Comparison of ENCODE assay signal across 28 mouse cellular contexts in the genomic region with DNA sequence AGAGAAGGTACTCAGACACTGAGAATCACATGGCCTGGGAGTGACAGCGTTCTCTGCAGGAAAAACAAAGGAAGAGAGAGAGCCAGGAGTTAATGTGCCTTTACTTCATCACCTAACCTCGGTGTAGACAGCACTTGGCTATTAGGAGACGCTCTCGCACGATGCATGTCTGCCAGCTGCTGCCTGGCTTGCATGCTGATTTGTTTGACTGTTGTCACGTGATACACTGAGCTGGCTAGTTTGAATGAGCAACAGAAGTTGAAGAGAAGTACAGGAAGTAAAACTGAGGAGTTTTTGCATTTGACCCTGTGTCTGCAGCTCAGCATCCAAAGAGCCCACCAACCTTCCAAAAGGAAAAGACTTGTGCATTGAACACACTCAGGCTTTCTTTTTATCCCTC. TPM values are rescaled to one million over a fixed set of nuclear protein-coding genes. Genes with fewer than 3 reads are reported as not detected.
DNase-seq lines count a peak whose midpoint lies in the region; ATAC-seq and TF ChIP-seq lines count a peak whose summit lies in the region.
"Had no signal": no experiment of that assay in that cellular context is flagged by ENCODE, and none has a peak within 500 bp of the region (broad histone marks: within the 10 kb centered on the region; RNA-seq: fewer than 3 reads in every experiment).

No protein-coding gene starts in this region.

- TF ChIP-seq CTCF in layer of hippocampus, adult 2 months (conservative IDR thresholded peaks at IDR 0.05): no peak
- no peak for TF ChIP-seq CTCF in C2C12 (IDR thresholded peaks at IDR 0.05; ENCODE audit: control insufficient read depth, insufficient read depth, insufficient read length)
- no peak for TF ChIP-seq CTCF in stomach, postnatal 0 days (IDR thresholded peaks at IDR 0.05; ENCODE audit: low read depth)

- H3K36me3 ChIP-seq in heart, embryonic 12.5 days: peaks cover 72% of the 10 kb centered on the region
- peaks cover 80% of the 10 kb centered on the region for H3K36me3 ChIP-seq in C2C12 (ENCODE audit: control insufficient read depth, insufficient read depth)
- peaks cover 13% of the 10 kb centered on the region for H3K36me3 ChIP-seq in stomach, postnatal 0 days (ENCODE audit: control insufficient read depth, insufficient read depth, low read length)

- peak; percentile 19 for DNase-seq in heart, postnatal 4 days
- DNase-seq in layer of hippocampus, adult 2 months (ENCODE audit: low spot score in 2 of 2): no peak
- DNase-seq in layer of hippocampus, adult 8-10 months (ENCODE audit: low spot score in 2 of 2): no peak
- peak; percentile 20 for DNase-seq in NIH3T3 (ENCODE audit: low read depth)
- DNase-seq in stomach, postnatal 0 days (ENCODE audit: low spot score): no peak
- DNase-seq: adrenal gland, postnatal 10 days; cerebellum, adult 8-10 months; cerebellum, postnatal 25 days; gastrocnemius, postnatal 25 days; heart, adult 18-20 months; kidney, postnatal 25 days; retina, postnatal 1 day; right cerebral cortex, postnatal 14 days had no signal

- WGBS in heart, embryonic 12.5 days: 59% methylated on average over 6 of the region's 6 CpGs
- 69% methylated on average over 6 of the region's 6 CpGs for WGBS in stomach, postnatal 0 days

- no peaks in the 10 kb centered on the region for H3K27me3 ChIP-seq in heart, embryonic 12.5 days (replicated peaks)
- no peaks in the 10 kb centered on the region for H3K27me3 ChIP-seq in C2C12 (ENCODE audit: control insufficient read depth, insufficient read depth, insufficient read length)
- no peaks in the 10 kb centered on the region for H3K27me3 ChIP-seq in stomach, postnatal 0 days (ENCODE audit: control insufficient read depth, insufficient read depth, low read length)
- H3K27me3 ChIP-seq: embryonic facial prominence, embryonic 15.5 days; forebrain, embryonic 12.5 days; limb, embryonic 13.5 days; lung, embryonic 15.5 days; midbrain, embryonic 15.5 days had no signal

- no peak overlapping the region for H3K27ac ChIP-seq in heart, embryonic 12.5 days (ENCODE audit: poor library complexity, severe bottlenecking)
- peak overlapping the region; percentile 32; the same call in 1 of the 2 replicates for H3K27ac ChIP-seq in layer of hippocampus, adult 2 months
- no peak overlapping the region for H3K27ac ChIP-seq in stomach, postnatal 0 days (replicated peaks)
- H3K27ac ChIP-seq: embryonic facial prominence, embryonic 10.5 days; embryonic facial prominence, embryonic 15.5 days; forebrain, embryonic 12.5 days; limb, embryonic 13.5 days; lung, embryonic 15.5 days; midbrain, embryonic 15.5 days had no signal

- H3K9me3 ChIP-seq in heart, embryonic 12.5 days (replicated peaks): no peaks in the 10 kb centered on the region
- H3K9me3 ChIP-seq in stomach, postnatal 0 days (ENCODE audit: control insufficient read depth, low read length): no peaks in the 10 kb centered on the region
- H3K9me3 ChIP-seq: embryonic facial prominence, embryonic 10.5 days; embryonic facial prominence, embryonic 15.5 days; forebrain, embryonic 12.5 days; limb, embryonic 13.5 days; lung, embryonic 15.5 days; midbrain, embryonic 15.5 days had no signal

- no peak overlapping the region for H3K4me3 ChIP-seq in heart, embryonic 12.5 days
- H3K4me3 ChIP-seq in layer of hippocampus, adult 2 months: no peak overlapping the region
- no peak overlapping the region for H3K4me3 ChIP-seq in C2C12 (ENCODE audit: insufficient read depth, poor library complexity, severe bottlenecking)
- no peak overlapping the region for H3K4me3 ChIP-seq in stomach, postnatal 0 days (ENCODE audit: low read depth, low read length)
- H3K4me3 ChIP-seq: embryonic facial prominence, embryonic 10.5 days; embryonic facial prominence, embryonic 15.5 days; forebrain, embryonic 12.5 days; limb, embryonic 13.5 days; lung, embryonic 15.5 days; midbrain, embryonic 15.5 days had no signal

- no peak for TF ChIP-seq EP300 in stomach, postnatal 0 days (optimal IDR thresholded peaks at IDR 0.05)

- H3K4me2 ChIP-seq in heart, embryonic 12.5 days: no peak overlapping the region
- H3K4me2 ChIP-seq in stomach, postnatal 0 days (replicated peaks; ENCODE audit: low read depth): no peak overlapping the region
- H3K4me2 ChIP-seq: embryonic facial prominence, embryonic 15.5 days; forebrain, embryonic 12.5 days; heart, embryonic 11.5 days; limb, embryonic 13.5 days; liver, embryonic 11.5 days; lung, embryonic 15.5 days; midbrain, embryonic 15.5 days had no signal

- no peak overlapping the region for H3ac ChIP-seq in C2C12 (ENCODE audit: control insufficient read depth, insufficient read length, low read depth)

- no peaks in the 10 kb centered on the region for H3K79me2 ChIP-seq in C2C12 (ENCODE audit: control insufficient read depth, insufficient read depth)

- no peak for ATAC-seq in heart, embryonic 12.5 days (ENCODE audit: insufficient number of reproducible peaks, low FRiP score)
- no peak for ATAC-seq in stomach, postnatal 0 days (ENCODE audit: low FRiP score, low TSS enrichment)
- ATAC-seq: intestine, postnatal 0 days; midbrain, embryonic 15.5 days had no signal

- peaks cover 6% of the 10 kb centered on the region; the same call in 1 of the 2 replicates for H3K4me1 ChIP-seq in heart, embryonic 12.5 days (replicated peaks)
- no peaks in the 10 kb centered on the region for H3K4me1 ChIP-seq in stomach, postnatal 0 days (replicated peaks; ENCODE audit: control insufficient read depth, insufficient read depth)
- H3K4me1 ChIP-seq: embryonic facial prominence, embryonic 10.5 days; embryonic facial prominence, embryonic 15.5 days; limb, embryonic 13.5 days; lung, embryonic 15.5 days had no signal

- no peaks in the 10 kb centered on the region for H3K79me3 ChIP-seq in C2C12 (ENCODE audit: low read depth)

- H3K9ac ChIP-seq in heart, embryonic 12.5 days: no peak overlapping the region
- H3K9ac ChIP-seq in stomach, postnatal 0 days (ENCODE audit: low read length): no peak overlapping the region
- H3K9ac ChIP-seq: embryonic facial prominence, embryonic 15.5 days; forebrain, embryonic 12.5 days; limb, embryonic 13.5 days; lung, embryonic 15.5 days; midbrain, embryonic 15.5 days had no signal

TF ChIP-seq in C2C12, 6 proteins besides CTCF, POLR2A, EP300 and RAD21:
- peak; percentile 62 for TF ChIP-seq USF1 (IDR thresholded peaks at IDR 0.05; ENCODE audit: low read depth)
- no peak for TF ChIP-seq MYOD1 (IDR thresholded peaks at IDR 0.05; ENCODE audit: control insufficient read depth, insufficient read length, low read depth)
TF ChIP-seq in C2C12: peak in this region for 1.

RNA-seq across cellular contexts. Expression of a gene that starts 23.3 kb away (rescaled TPM):
- total RNA-seq in heart, postnatal 4 days (2021): 10 to 100 TPM; 13.5 to 16.5 TPM
- 25.4 and 26.4 TPM in 2 replicates for polyA plus RNA-seq in heart, embryonic 12.5 days (2016; fragmentation: Nextera tagmentation; extraction: Ambion mirVana)
- 10 to 100 TPM; 48.7 to 49.1 TPM for total RNA-seq in layer of hippocampus, adult 2 months (2021)
- total RNA-seq in layer of hippocampus, adult 8-10 months (2022): 10 to 100 TPM; 45.9 to 50.9 (median 48.0) TPM
- 21.1 TPM for polyA plus RNA-seq in C2C12 (2012; fragmentation: generic; extraction: Trizol)
- 34.5 TPM in 2 replicates for polyA plus RNA-seq in stomach, postnatal 0 days (2015; fragmentation: Nextera tagmentation; extraction: Ambion mirVana)

RNA-seq across cellular contexts. Expression of a gene that starts 39.5 kb away (rescaled TPM):
- under 1 TPM; 0.16 to 0.33 TPM for total RNA-seq in heart, postnatal 4 days (2021)
- polyA plus RNA-seq in heart, embryonic 12.5 days (2016; fragmentation: Nextera tagmentation; extraction: Ambion mirVana): 0.12 TPM in 1 of 2 replicates, not detected in the other
- total RNA-seq in layer of hippocampus, adult 2 months (2021): 1 to 10 TPM; 5.4 to 8.7 TPM
- total RNA-seq in layer of hippocampus, adult 8-10 months (2022): 10 to 100 TPM in 1 of 4 experiments, 1 to 10 TPM in 3; 7.4 to 10.4 (median 8.5) TPM
- not detected for polyA plus RNA-seq in C2C12 (2012; fragmentation: generic; extraction: Trizol)
- 0.11 and 0.21 TPM in 2 replicates for polyA plus RNA-seq in stomach, postnatal 0 days (2015; fragmentation: Nextera tagmentation; extraction: Ambion mirVana)
- total RNA-seq: ES-E14; megakaryocyte-erythroid progenitor cell, adult 5-6 weeks had no signal
- polyA plus RNA-seq: heart, embryonic 11.5 days; limb, embryonic 13.5 days; liver, embryonic 11.5 days; liver, embryonic 16.5 days; small intestine, adult 2 months had no signal

Comparison
In these comparisons a context has a peak if more than half of its experiments do, and no peak if none do; other contexts are left out.
1. DNase-seq: peak in heart, postnatal 4 days (single experiment) and NIH3T3 (single experiment); none in layer of hippocampus, adult 2 months (0 of 2), layer of hippocampus, adult 8-10 months (0 of 2) and stomach, postnatal 0 days (single experiment).
2. RNA of a gene that starts 39.5 kb away (total RNA-seq): 5.4 to 8.7 TPM in layer of hippocampus, adult 2 months and 7.4 to 10.4 TPM in layer of hippocampus, adult 8-10 months; 0.16 to 0.33 TPM in heart, postnatal 4 days; every median in the first group is over 4 times any median in the second.